Mouse (Mus musculus): ENCODE measurements around the gene Naxd.

- peak in 1 of 2 experiments; percentile 66; a peak in 1 of 4 replicates for TF ChIP-seq POLR2A (IDR thresholded peaks at IDR 0.05; ENCODE audit: control insufficient read depth in 1 of 2, insufficient read depth in 1 of 2, low read depth in 1 of 2, low read length in 2 of 2, poor library complexity in 1 of 2)
- no peak for TF ChIP-seq MYC (IDR thresholded peaks at IDR 0.05; ENCODE audit: low read depth, low read length)
- TF ChIP-seq EP300 (IDR thresholded peaks at IDR 0.05; ENCODE audit: low read depth in 1 of 2, low read length in 2 of 2) = peak in 1 of 2 experiments; percentile 15; a peak in 1 of 4 replicates
- TF ChIP-seq HCFC1 (IDR thresholded peaks at IDR 0.05; ENCODE audit: low read depth, low read length) = peak; percentile 71
These were observed 19.2 kb upstream of the Naxd start, which contains the start of gene Rab20 for GRCm38 (mm10) chr8:11477811-11478761.

Data from MEL (cell line).